Mouse (Mus musculus): ENCODE measurements around the gene Pnck. TPM values are rescaled to one million over a fixed set of nuclear protein-coding genes. Genes with fewer than 3 reads are reported as not detected.

Pnck gene
- polyA plus RNA-seq, 1 experiment from 2014 or later: 2.3 TPM

GRCm38 (mm10) chrX:73655529-73655928 is 4.4 kb downstream of the Pnck start:
- Histone ChIP-seq H3K4me3 (ENCODE audit: low read depth, low read length) (no peak overlapping the region), H3K27ac (ENCODE audit: low read depth, low read length) (no peak overlapping the region), H3K4me2 (no peak overlapping the region), H3K36me3 (ENCODE audit: control insufficient read depth, insufficient read depth, low read length) (no peaks in the 10 kb centered on the region), H3K9me3 (ENCODE audit: control insufficient read depth, low read length) (no peaks in the 10 kb centered on the region), H3K27me3 (replicated peaks; ENCODE audit: control insufficient read depth, insufficient read depth, low read length) (peaks cover 3% of the 10 kb centered on the region), H3K4me1 (replicated peaks; ENCODE audit: control insufficient read depth, insufficient read depth, low read length) (no peaks in the 10 kb centered on the region), H3K9ac (ENCODE audit: low read depth, low read length) (no peak overlapping the region)
- no peak for ATAC-seq (replicated peaks; ENCODE audit: low FRiP score)
- no peak for DNase-seq (ENCODE audit: low spot score)
- WGBS: 44% methylated on average over 3 of the region's 3 CpGs

- H3K4me3 ChIP-seq (ENCODE audit: low read depth, low read length): no peak overlapping the region
- no peaks in the 10 kb centered on the region for H3K36me3 ChIP-seq (ENCODE audit: control insufficient read depth, insufficient read depth, low read length)
- 12% methylated on average over 6 of the region's 6 CpGs for WGBS
- no peak overlapping the region for H3K4me2 ChIP-seq
- no peaks in the 10 kb centered on the region for H3K9me3 ChIP-seq (ENCODE audit: control insufficient read depth, low read length)
- no peak overlapping the region for H3K27ac ChIP-seq (ENCODE audit: low read depth, low read length)
- H3K27me3 ChIP-seq (replicated peaks; ENCODE audit: control insufficient read depth, insufficient read depth, low read length): no peaks in the 10 kb centered on the region; the same call in 1 of the 2 replicates
- H3K4me1 ChIP-seq (replicated peaks; ENCODE audit: control insufficient read depth, insufficient read depth, low read length): no peaks in the 10 kb centered on the region
- DNase-seq (ENCODE audit: low spot score) (peak; percentile 50), ATAC-seq (replicated peaks; ENCODE audit: low FRiP score) (peak; percentile 36; the same call in 1 of the 2 replicates)
- no peak overlapping the region for H3K9ac ChIP-seq (ENCODE audit: low read depth, low read length)
Measured at GRCm38 (mm10) chrX:73654177-73654576, 5.7 kb downstream of the Pnck start.

GRCm38 (mm10) chrX:73653392-73653791 is 6.5 kb downstream of the Pnck start:
- Histone ChIP-seq H3K9ac (ENCODE audit: low read depth, low read length) (no peak overlapping the region), H3K36me3 (ENCODE audit: control insufficient read depth, insufficient read depth, low read length) (no peaks in the 10 kb centered on the region), H3K4me1 (replicated peaks; ENCODE audit: control insufficient read depth, insufficient read depth, low read length) (no peaks in the 10 kb centered on the region), H3K4me3 (ENCODE audit: low read depth, low read length) (no peak overlapping the region), H3K27me3 (replicated peaks; ENCODE audit: control insufficient read depth, insufficient read depth, low read length) (no peaks in the 10 kb centered on the region; the same call in 1 of the 2 replicates), H3K27ac (ENCODE audit: low read depth, low read length) (no peak overlapping the region), H3K9me3 (ENCODE audit: control insufficient read depth, low read length) (no peaks in the 10 kb centered on the region), H3K4me2 (no peak overlapping the region)
- WGBS: 78% methylated on average over 6 of the region's 6 CpGs
- no peak for ATAC-seq (replicated peaks; ENCODE audit: low FRiP score)
- DNase-seq (ENCODE audit: low spot score): no peak

- no peak overlapping the region for H3K9ac ChIP-seq (ENCODE audit: low read depth, low read length)
- no peak overlapping the region for H3K4me2 ChIP-seq
- no peaks in the 10 kb centered on the region for H3K36me3 ChIP-seq (ENCODE audit: control insufficient read depth, insufficient read depth, low read length)
- no peaks in the 10 kb centered on the region; the same call in 1 of the 2 replicates for H3K27me3 ChIP-seq (replicated peaks; ENCODE audit: control insufficient read depth, insufficient read depth, low read length)
- H3K27ac ChIP-seq (ENCODE audit: low read depth, low read length): no peak overlapping the region
- WGBS: 59% methylated on average over 3 of the region's 3 CpGs
- no peak overlapping the region for H3K4me3 ChIP-seq (ENCODE audit: low read depth, low read length)
- DNase-seq (ENCODE audit: low spot score) (no peak), ATAC-seq (replicated peaks; ENCODE audit: low FRiP score) (no peak)
- H3K9me3 ChIP-seq (ENCODE audit: control insufficient read depth, low read length): no peaks in the 10 kb centered on the region
- H3K4me1 ChIP-seq (replicated peaks; ENCODE audit: control insufficient read depth, insufficient read depth, low read length): no peaks in the 10 kb centered on the region
Measured at GRCm38 (mm10) chrX:73650869-73651268, 9.0 kb downstream of the Pnck start.

GRCm38 (mm10) chrX:73645121-73645520 is 14.8 kb downstream of the Pnck start:
- DNase-seq (ENCODE audit: low spot score) (no peak), ATAC-seq (replicated peaks; ENCODE audit: low FRiP score) (no peak)
- no peak overlapping the region for H3K27ac ChIP-seq (ENCODE audit: low read depth, low read length)
- H3K4me3 ChIP-seq (ENCODE audit: low read depth, low read length): no peak overlapping the region
- H3K4me1 ChIP-seq (replicated peaks; ENCODE audit: control insufficient read depth, insufficient read depth, low read length): no peaks in the 10 kb centered on the region
- H3K9ac ChIP-seq (ENCODE audit: low read depth, low read length): no peak overlapping the region
- no peaks in the 10 kb centered on the region for H3K36me3 ChIP-seq (ENCODE audit: control insufficient read depth, insufficient read depth, low read length)
- no peak overlapping the region for H3K4me2 ChIP-seq
- no peaks in the 10 kb centered on the region for H3K9me3 ChIP-seq (ENCODE audit: control insufficient read depth, low read length)
- 40% methylated on average over 4 of the region's 4 CpGs for WGBS
- H3K27me3 ChIP-seq (replicated peaks; ENCODE audit: control insufficient read depth, insufficient read depth, low read length): peaks cover 17% of the 10 kb centered on the region

- DNase-seq (ENCODE audit: low spot score) (no peak), ATAC-seq (replicated peaks; ENCODE audit: low FRiP score) (no peak; the same call in 1 of the 2 replicates)
- peak overlapping the region; percentile 47 for H3K4me3 ChIP-seq (ENCODE audit: low read depth, low read length)
- peak overlapping the region; percentile 67 for H3K4me2 ChIP-seq
- no peaks in the 10 kb centered on the region for H3K36me3 ChIP-seq (ENCODE audit: control insufficient read depth, insufficient read depth, low read length)
- H3K27me3 ChIP-seq (replicated peaks; ENCODE audit: control insufficient read depth, insufficient read depth, low read length): peaks cover 67% of the 10 kb centered on the region
- no peak overlapping the region for H3K27ac ChIP-seq (ENCODE audit: low read depth, low read length)
- WGBS: 12% methylated on average over 41 of the region's 41 CpGs
- H3K4me1 ChIP-seq (replicated peaks; ENCODE audit: control insufficient read depth, insufficient read depth, low read length): no peaks in the 10 kb centered on the region
- peak overlapping the region; percentile 50 for H3K9ac ChIP-seq (ENCODE audit: low read depth, low read length)
- no peaks in the 10 kb centered on the region for H3K9me3 ChIP-seq (ENCODE audit: control insufficient read depth, low read length)
Measured at GRCm38 (mm10) chrX:73639901-73640469, 19.9 kb downstream of the Pnck start.

GRCm38 (mm10) chrX:73639255-73639675 is 20.7 kb downstream of the Pnck start, which contains the start of gene Dusp9:
Gene Dusp9 (plus strand): TSS chrX:73639419.
- 13% methylated on average over 28 of the region's 28 CpGs for WGBS
- Histone ChIP-seq H3K9me3 (ENCODE audit: control insufficient read depth, low read length) (no peaks in the 10 kb centered on the region), H3K36me3 (ENCODE audit: control insufficient read depth, insufficient read depth, low read length) (no peaks in the 10 kb centered on the region), H3K4me1 (replicated peaks; ENCODE audit: control insufficient read depth, insufficient read depth, low read length) (no peaks in the 10 kb centered on the region), H3K9ac (ENCODE audit: low read depth, low read length) (peak within 1 kb of the TSS; percentile 50), H3K27ac (ENCODE audit: low read depth, low read length) (no peak within 1 kb of the TSS), H3K4me3 (ENCODE audit: low read depth, low read length) (peak within 1 kb of the TSS; percentile 47), H3K4me2 (peak within 1 kb of the TSS; percentile 67), H3K27me3 (replicated peaks; ENCODE audit: control insufficient read depth, insufficient read depth, low read length) (peaks cover 74% of the 10 kb centered on the region)
- peak; percentile 65 for DNase-seq (ENCODE audit: low spot score)
- ATAC-seq (replicated peaks; ENCODE audit: low FRiP score): peak; percentile 83

- H3K27ac ChIP-seq (ENCODE audit: low read depth, low read length): no peak overlapping the region
- DNase-seq (ENCODE audit: low spot score): no peak
- no peaks in the 10 kb centered on the region for H3K9me3 ChIP-seq (ENCODE audit: control insufficient read depth, low read length)
- H3K36me3 ChIP-seq (ENCODE audit: control insufficient read depth, insufficient read depth, low read length): no peaks in the 10 kb centered on the region
- H3K9ac ChIP-seq (ENCODE audit: low read depth, low read length): no peak overlapping the region
- H3K4me1 ChIP-seq (replicated peaks; ENCODE audit: control insufficient read depth, insufficient read depth, low read length): no peaks in the 10 kb centered on the region
- 18% methylated on average over 19 of the region's 19 CpGs for WGBS
- ATAC-seq (replicated peaks; ENCODE audit: low FRiP score): no peak
- peaks cover 83% of the 10 kb centered on the region for H3K27me3 ChIP-seq (replicated peaks; ENCODE audit: control insufficient read depth, insufficient read depth, low read length)
- peak overlapping the region; percentile 21; the same call in 1 of the 2 replicates for H3K4me3 ChIP-seq (ENCODE audit: low read depth, low read length)
- H3K4me2 ChIP-seq: peak overlapping the region; percentile 50
Measured at GRCm38 (mm10) chrX:73637415-73637814, 22.5 kb downstream of the Pnck start.

- Histone ChIP-seq H3K36me3 (ENCODE audit: control insufficient read depth, insufficient read depth, low read length) (no peaks in the 10 kb centered on the region), H3K9me3 (ENCODE audit: control insufficient read depth, low read length) (no peaks in the 10 kb centered on the region), H3K4me3 (ENCODE audit: low read depth, low read length) (no peak overlapping the region), H3K9ac (ENCODE audit: low read depth, low read length) (no peak overlapping the region), H3K27me3 (replicated peaks; ENCODE audit: control insufficient read depth, insufficient read depth, low read length) (peaks cover 72% of the 10 kb centered on the region), H3K4me1 (replicated peaks; ENCODE audit: control insufficient read depth, insufficient read depth, low read length) (no peaks in the 10 kb centered on the region), H3K27ac (ENCODE audit: low read depth, low read length) (no peak overlapping the region), H3K4me2 (peak overlapping the region; percentile 29)
- DNase-seq (ENCODE audit: low spot score) (no peak), ATAC-seq (replicated peaks; ENCODE audit: low FRiP score) (no peak)
- 19% methylated on average over 19 of the region's 19 CpGs for WGBS
Measured at GRCm38 (mm10) chrX:73635425-73635824, 24.5 kb downstream of the Pnck start.

All from liver, embryonic 11.5 days (tissue).